Mouse (Mus musculus): ENCODE measurements around the gene Tmem201.

DNA sequence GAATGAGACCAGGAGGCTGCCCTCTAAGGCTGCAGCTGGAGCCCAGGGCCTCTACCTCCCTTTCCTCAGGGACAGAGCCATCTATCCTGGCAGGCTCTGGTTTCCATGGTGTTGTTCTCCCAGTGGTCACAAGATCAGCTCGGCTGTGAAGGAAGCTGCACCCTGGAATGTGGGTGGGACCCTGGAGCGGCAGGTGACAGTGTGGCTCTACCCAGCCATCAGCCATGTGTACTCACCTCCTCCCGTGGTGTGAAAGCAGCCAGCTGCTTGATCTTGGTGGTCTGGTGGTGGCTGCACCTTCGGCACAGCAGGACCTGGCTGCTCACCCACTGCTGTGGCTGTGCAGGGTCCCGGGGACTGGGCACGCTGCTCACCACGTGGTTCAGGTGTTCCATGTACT lies 7.0 kb downstream of the Tmem201 start:
- TF ChIP-seq CTCF (conservative IDR thresholded peaks at IDR 0.05 in 1 of 2, IDR thresholded peaks at IDR 0.05 in 1 of 2; ENCODE audit: low read depth in 2 of 2, low read length in 2 of 2) (no peak), POLR2A (IDR thresholded peaks at IDR 0.05; ENCODE audit: low read depth, low read length) (no peak), ZC3H11A (IDR thresholded peaks at IDR 0.05; ENCODE audit: low read depth, low read length) (no peak), NELFE (IDR thresholded peaks at IDR 0.05; ENCODE audit: low read depth, low read length) (no peak), E2F4 (IDR thresholded peaks at IDR 0.05; ENCODE audit: insufficient replicate concordance, low read depth, low read length) (no peak), CHD1 (IDR thresholded peaks at IDR 0.05; ENCODE audit: low read depth, low read length) (no peak), CHD2 (IDR thresholded peaks at IDR 0.05; ENCODE audit: low read length) (no peak), MYC (IDR thresholded peaks at IDR 0.05; ENCODE audit: low read depth, low read length) (no peak), USF1 (IDR thresholded peaks at IDR 0.05; ENCODE audit: low read depth, low read length) (no peak), KAT2A (IDR thresholded peaks at IDR 0.05; ENCODE audit: insufficient replicate concordance, low read length) (no peak)
